21 mouse cellular contexts compared by ENCODE assay signal in genomic region chr13:63291016-63291415, GRCm38 (mm10).
DNase-seq lines count a peak whose midpoint lies in the region; ATAC-seq and TF ChIP-seq lines count a peak whose summit lies in the region.
"Had no signal": no experiment of that assay in that cellular context is flagged by ENCODE, and none has a peak within 500 bp of the region (broad histone marks: within the 10 kb centered on the region; RNA-seq: fewer than 3 reads in every experiment).

No protein-coding gene starts in this region.

- H3K4me2 ChIP-seq in lung, postnatal 0 days (replicated peaks; ENCODE audit: low read depth, low read length): no peak overlapping the region
- H3K4me2 ChIP-seq: embryonic facial prominence, embryonic 15.5 days; heart, embryonic 11.5 days; heart, embryonic 15.5 days; hindbrain, embryonic 14.5 days; intestine, embryonic 15.5 days had no signal

- peak; percentile 21 for DNase-seq in gastrocnemius, adult 2 months
- DNase-seq in gastrocnemius, postnatal 36 days: no peak
- DNase-seq in lung, postnatal 0 days (ENCODE audit: low spot score): no peak
- DNase-seq in lung, postnatal 4 days: no peak
- peak; percentile 82 for DNase-seq in adrenal gland, postnatal 14 days
- no peak for DNase-seq in limb, embryonic 10.5 days (ENCODE audit: low spot score)
- DNase-seq in T-cell, adult 2 months (ENCODE audit: low spot score): no peak
- DNase-seq: cerebellum, adult 18-20 months; cerebellum, adult 9-11 months; cerebellum, postnatal 36 days; heart, adult 18-20 months; kidney, adult 18-20 months had no signal

- intact Hi-C loops in gastrocnemius, adult 2 months (cut with DNase I): no loop called here
- intact Hi-C loops in gastrocnemius, postnatal 36 days (cut with DNase I): no loop called here

- no peaks in the 10 kb centered on the region for H3K9me3 ChIP-seq in lung, postnatal 0 days (ENCODE audit: low read length)
- H3K9me3 ChIP-seq in limb, embryonic 10.5 days (replicated peaks): no peaks in the 10 kb centered on the region
- H3K9me3 ChIP-seq: embryonic facial prominence, embryonic 15.5 days; forebrain, embryonic 10.5 days; heart, embryonic 15.5 days; hindbrain, embryonic 10.5 days; intestine, embryonic 15.5 days had no signal

- TF ChIP-seq EP300 in lung, postnatal 0 days (IDR thresholded peaks at IDR 0.05): no peak

- no peak overlapping the region for H3K4me3 ChIP-seq in gastrocnemius, adult 2 months
- H3K4me3 ChIP-seq in lung, postnatal 0 days (ENCODE audit: low read depth, low read length): no peak overlapping the region
- no peak overlapping the region for H3K4me3 ChIP-seq in limb, embryonic 10.5 days
- H3K4me3 ChIP-seq: embryonic facial prominence, embryonic 15.5 days; erythroblast, embryonic 14.5 days; forebrain, embryonic 10.5 days; heart, embryonic 15.5 days; hindbrain, embryonic 10.5 days; intestine, embryonic 15.5 days had no signal

- ATAC-seq in lung, postnatal 0 days: 0 out of 2 replicates have a peak, but pooled peaks have one; percentile 7
- ATAC-seq: forebrain, embryonic 14.5 days; intestine, embryonic 15.5 days had no signal

- peaks cover 15% of the 10 kb centered on the region; the same call in 1 of the 2 replicates for H3K4me1 ChIP-seq in lung, postnatal 0 days (ENCODE audit: insufficient read depth, low read depth, low read length)
- peaks cover 71% of the 10 kb centered on the region for H3K4me1 ChIP-seq in limb, embryonic 10.5 days

- H3K27me3 ChIP-seq in lung, postnatal 0 days (replicated peaks; ENCODE audit: insufficient read depth, low read length): no peaks in the 10 kb centered on the region
- H3K27me3 ChIP-seq in limb, embryonic 10.5 days (ENCODE audit: low read depth, poor library complexity, severe bottlenecking): no peaks in the 10 kb centered on the region
- H3K27me3 ChIP-seq: embryonic facial prominence, embryonic 15.5 days; heart, embryonic 15.5 days; intestine, embryonic 15.5 days had no signal

- peak overlapping the region; percentile 75 for H3K27ac ChIP-seq in gastrocnemius, adult 2 months
- H3K27ac ChIP-seq in lung, postnatal 0 days (ENCODE audit: low read length): peak overlapping the region; percentile 32; the same call in 1 of the 2 replicates
- H3K27ac ChIP-seq in limb, embryonic 10.5 days: peak overlapping the region; percentile 61; the same call in 1 of the 2 replicates
- H3K27ac ChIP-seq: forebrain, embryonic 10.5 days; heart, embryonic 15.5 days; hindbrain, embryonic 10.5 days; hindbrain, embryonic 14.5 days; intestine, embryonic 15.5 days had no signal

- no peak for TF ChIP-seq CTCF in gastrocnemius, adult 2 months (IDR thresholded peaks at IDR 0.05)
- no peak for TF ChIP-seq CTCF in lung, postnatal 0 days (IDR thresholded peaks at IDR 0.05)

- WGBS in lung, postnatal 0 days: 76% methylated on average over 6 of the region's 6 CpGs
- WGBS in limb, embryonic 10.5 days: 95% methylated on average over 6 of the region's 6 CpGs

- peaks cover 24% of the 10 kb centered on the region for H3K36me3 ChIP-seq in lung, postnatal 0 days (ENCODE audit: insufficient read depth, low read length)
- H3K36me3 ChIP-seq in limb, embryonic 10.5 days: peaks cover 75% of the 10 kb centered on the region

- no peak overlapping the region for H3K9ac ChIP-seq in lung, postnatal 0 days (replicated peaks; ENCODE audit: low read depth)
- H3K9ac ChIP-seq: embryonic facial prominence, embryonic 15.5 days; heart, embryonic 15.5 days; hindbrain, embryonic 14.5 days; intestine, embryonic 15.5 days had no signal

Comparison
In these comparisons a context has a peak if more than half of its experiments do, and no peak if none do; other contexts are left out.
1. DNase-seq: peak in gastrocnemius, adult 2 months (single experiment) and adrenal gland, postnatal 14 days (single experiment); none in gastrocnemius, postnatal 36 days (0 of 2), lung, postnatal 0 days (single experiment), lung, postnatal 4 days (0 of 2), limb, embryonic 10.5 days (single experiment) and T-cell, adult 2 months (single experiment).
2. Peak in every context shown above with its lines, with median percentiles within 50 percentile points of each other: H3K27ac ChIP-seq.